Mouse (Mus musculus) embryonic stem cell, embryonic (primary cell): ENCODE results near the gene Arap1.

Experiments used
- CTCF ChIA-PET, 4 experiments: fragments of 300-600 bp in 2 of 4; fragments of 350-600 bp in 2 of 4; sonication (Branson Sonifier 250); formaldehyde crosslinking; loops; one replicate each; lab custom pipeline; 2022; ENCODE audit warnings: inconsistent platforms in 2 of 4; lab: Charles Lee
- POLR2A ChIA-PET, 4 experiments: fragments of 300-600 bp in 2 of 4; fragments of 350-600 bp in 2 of 4; sonication (Branson Sonifier 250); formaldehyde crosslinking; loops; one replicate each; lab custom pipeline; 2022; ENCODE audit warnings: antibody characterized with exemption in 4 of 4, inconsistent platforms in 1 of 4; lab: Charles Lee

The Arap1 gene

DNA sequence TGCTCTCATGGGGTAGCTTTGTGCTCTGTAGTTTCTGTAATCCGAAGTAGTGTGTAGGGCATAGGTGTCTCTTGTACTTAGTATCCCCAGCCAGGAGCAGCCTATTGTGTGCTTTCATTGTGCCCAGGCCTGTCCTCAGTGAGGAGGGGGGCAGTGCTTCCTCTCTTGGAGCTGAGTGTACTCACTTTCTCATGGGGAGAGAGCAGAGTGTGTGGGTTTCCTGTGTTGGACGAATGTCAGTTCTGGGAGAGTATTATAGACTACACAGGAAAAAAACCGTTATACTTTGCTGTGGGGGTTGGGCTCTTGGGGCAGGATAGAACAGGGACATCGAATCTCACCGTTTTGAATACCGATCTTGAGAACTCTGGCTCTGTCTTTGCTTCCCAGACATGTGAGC is 6.5 kb upstream of the Arap1 start:
- ChIA-PET POLR2A (interaction anchor here in 2 of 4 experiments (0.8 to 1.6 kb wide), 2 partner anchors 9 to 16 kb away, joined by 4 read pairs; no protein-coding TSS in a partner anchor), CTCF (interaction anchor here in 2 of 4 experiments (0.5 to 1.1 kb wide), 3 partner anchors 30 to 492 kb away, joined by 3 to 6 read pairs (median 3); no protein-coding TSS in a partner anchor)

DNA sequence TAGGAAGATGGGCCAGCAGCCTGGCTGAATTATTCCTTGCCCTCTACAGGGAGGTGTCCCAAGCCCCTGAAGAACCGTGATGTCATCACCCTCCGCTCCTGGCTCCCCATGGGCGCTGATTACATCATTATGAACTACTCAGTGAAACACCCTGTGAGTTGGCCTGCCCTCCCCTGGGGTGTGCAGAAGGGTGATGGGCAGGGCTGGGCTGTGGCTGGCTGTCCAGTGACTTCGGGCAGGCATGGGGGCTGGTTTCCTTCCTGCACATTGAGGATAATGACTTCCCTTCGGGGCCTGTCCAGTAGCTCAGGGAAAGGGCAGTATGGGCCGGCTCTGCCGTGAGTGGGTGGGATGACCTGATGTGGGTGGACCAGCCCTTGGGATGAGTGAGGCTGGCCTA is 4.7 kb upstream of the Arap1 start:
- CTCF ChIA-PET, result interaction anchor here in 1 of 4 experiments (1.2 kb wide), 1 partner anchor 72 kb away, joined by 3 read pairs; no protein-coding TSS in a partner anchor
- POLR2A ChIA-PET, result no interaction called here

DNA sequence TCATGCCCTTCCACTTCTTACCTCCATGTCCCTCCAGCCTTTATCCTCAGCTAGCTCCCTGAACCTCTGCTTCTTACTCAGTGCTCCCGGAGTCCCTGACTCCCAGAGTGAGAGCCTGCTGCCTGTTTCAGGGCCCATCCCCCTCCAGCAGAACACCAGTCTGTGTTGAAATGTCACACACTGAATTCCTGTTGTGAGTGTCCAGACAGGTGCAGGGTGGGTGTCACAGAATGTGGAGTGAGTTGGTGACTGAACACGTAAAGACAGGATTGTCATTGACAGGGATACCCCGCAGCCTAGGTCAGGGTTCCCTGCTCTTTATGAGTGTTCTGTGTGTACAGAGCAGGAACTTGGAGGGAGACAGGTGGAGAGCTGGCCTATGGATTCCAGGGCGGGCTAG is 3.0 kb upstream of the Arap1 start:
- POLR2A ChIA-PET, result interaction anchor here in 1 of 4 experiments (1.0 kb wide), 1 partner anchor 17 kb away, joined by 3 read pairs; no protein-coding TSS in a partner anchor
- CTCF ChIA-PET, result interaction anchor here (0.6 to 3.1 kb wide), 7 partner anchors 19 to 68 kb away, joined by 3 to 8 read pairs (median 3); partner anchors contain the start of gene Atg16l2 (in 1 of the 4)

DNA sequence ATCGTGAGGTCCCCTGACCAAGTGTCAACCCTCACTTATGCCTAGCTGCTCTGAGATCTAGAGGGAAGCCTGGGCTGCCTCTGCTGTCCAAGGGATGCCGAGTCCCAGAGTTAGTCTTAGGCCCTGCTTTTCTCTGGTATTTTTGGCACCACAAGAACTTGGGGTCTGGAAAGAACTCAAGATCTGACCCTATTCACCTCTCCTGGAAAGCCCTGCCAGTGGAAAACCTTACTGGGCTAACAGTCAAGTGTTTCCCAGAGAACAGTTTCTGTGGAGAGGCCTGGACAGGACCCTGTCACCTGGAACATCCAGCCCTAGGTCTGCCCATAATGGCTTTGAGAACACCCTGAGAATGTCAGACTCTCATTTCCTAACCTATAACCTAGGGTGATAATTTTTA is 876 bp upstream of the Arap1 start:
- ChIA-PET CTCF (no interaction called here), POLR2A (interaction anchor here in 2 of 4 experiments (0.5 to 1.5 kb wide), 3 partner anchors 9 to 24 kb away, joined by 3 to 5 read pairs (median 4); no protein-coding TSS in a partner anchor)

DNA sequence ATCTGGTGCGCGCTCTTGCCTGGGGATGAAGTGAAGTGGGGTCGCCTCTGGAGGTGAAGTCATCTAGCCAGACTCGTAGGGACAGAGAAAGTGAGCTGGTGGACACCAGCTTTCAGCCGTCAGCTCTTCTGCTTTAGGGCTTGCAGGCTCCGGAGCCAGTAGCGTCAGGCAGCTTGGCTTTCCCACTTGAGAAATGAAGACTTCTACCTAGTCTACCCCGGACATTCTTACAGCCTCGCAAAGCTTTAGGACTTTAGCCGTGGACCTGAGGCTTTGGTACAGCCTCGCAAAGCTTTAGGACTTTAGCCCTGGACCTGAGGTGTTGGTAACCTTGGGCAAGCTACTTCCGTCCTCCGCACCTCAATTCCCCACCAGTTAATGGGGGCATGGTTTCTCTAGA is 445 bp downstream of the Arap1 start:
- CTCF ChIA-PET, result interaction anchor here in 3 of 4 experiments (0.6 to 2.1 kb wide), 11 partner anchors 19 to 380 kb away, joined by 3 to 7 read pairs (median 5); no protein-coding TSS in a partner anchor
- POLR2A ChIA-PET, result interaction anchor here (0.6 to 1.5 kb wide), 15 partner anchors 8 to 717 kb away, joined by 3 to 5 read pairs (median 3); partner anchors contain the start of genes Rnf121 (in 1 of the 4), Xndc1 (in 1 of the 4) and Xntrpc (in 1 of the 4)

DNA sequence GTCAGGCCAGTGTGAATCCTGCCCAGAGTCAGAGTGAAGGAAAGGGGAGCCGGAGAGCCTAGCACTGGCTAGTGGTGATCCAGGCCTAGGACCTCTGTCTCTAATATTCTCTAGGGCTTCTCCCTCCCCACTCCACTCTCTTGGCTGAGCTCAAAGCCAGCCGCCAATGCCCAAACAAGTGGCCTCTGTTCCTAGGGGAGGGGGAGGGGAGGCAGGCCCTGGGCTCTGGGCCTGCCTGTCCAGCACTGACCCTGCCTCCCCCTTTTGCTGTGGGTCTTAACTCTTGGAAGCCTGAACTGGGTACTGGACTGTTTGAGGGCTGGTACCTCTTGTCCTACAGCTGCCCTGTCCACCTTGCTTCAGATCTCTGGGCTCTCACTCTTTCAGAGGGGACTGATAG is 2.0 kb downstream of the Arap1 start:
- ChIA-PET POLR2A (interaction anchor here in 2 of 4 experiments (0.5 to 1.6 kb wide), 3 partner anchors 8 to 16 kb away, joined by 3 to 4 read pairs (median 3); no protein-coding TSS in a partner anchor), CTCF (no interaction called here)

DNA sequence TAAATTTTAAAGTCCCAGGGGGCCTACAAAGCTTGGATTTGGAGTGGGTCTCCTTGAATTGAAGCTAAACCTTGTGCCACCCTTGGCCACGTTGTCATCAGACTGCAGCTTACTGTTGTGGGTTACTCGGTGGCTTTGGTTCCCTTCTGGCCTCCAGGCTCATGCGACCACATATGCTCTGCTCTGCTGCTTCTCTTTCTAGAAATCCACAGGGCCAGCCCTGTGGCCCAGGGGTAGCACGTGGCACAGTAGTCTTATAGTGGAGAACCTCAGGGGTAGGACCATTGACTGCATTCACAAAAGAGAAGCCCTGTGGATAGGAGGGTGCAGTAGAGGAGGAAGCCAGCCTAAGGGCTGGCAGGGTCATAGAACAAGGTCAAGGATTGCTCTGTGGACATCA is 4.5 kb downstream of the Arap1 start:
- ChIA-PET CTCF (interaction anchor here in 1 of 4 experiments (1.4 kb wide), 1 partner anchor 16 kb away, joined by 3 read pairs; no protein-coding TSS in a partner anchor), POLR2A (interaction anchor here in 2 of 4 experiments (0.9 to 1.7 kb wide), 3 partner anchors 10 to 30 kb away, joined by 3 to 4 read pairs (median 4); no protein-coding TSS in a partner anchor)

DNA sequence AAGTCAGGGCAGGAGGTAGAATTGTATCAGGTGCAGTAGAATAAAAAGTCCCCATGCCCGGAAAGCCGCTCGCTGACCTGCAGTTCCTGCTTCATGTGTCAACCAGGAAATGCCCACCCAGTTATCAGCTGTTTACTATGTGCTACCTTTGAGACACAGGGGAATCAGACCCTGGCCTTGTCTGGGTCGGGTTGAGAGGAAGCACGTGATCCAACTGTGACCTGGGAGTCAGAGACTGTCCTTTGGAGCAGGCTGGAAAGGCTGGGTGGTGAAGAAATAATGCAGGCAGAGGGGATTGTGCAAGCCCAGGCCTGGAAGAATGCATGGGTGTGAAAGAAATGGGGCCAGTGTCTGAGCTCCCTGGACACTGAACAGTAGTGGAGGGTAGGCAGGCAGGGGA is 6.6 kb downstream of the Arap1 start:
- POLR2A ChIA-PET, result interaction anchor here in 2 of 4 experiments (0.6 to 1.8 kb wide), 7 partner anchors 24 to 423 kb away, joined by 3 to 4 read pairs (median 3); partner anchors contain the start of genes Atg16l2 (in 2 of the 2) and Arhgef17 (in 1 of the 2)
- CTCF ChIA-PET, result interaction anchor here in 1 of 4 experiments (1.3 kb wide), 1 partner anchor 58 kb away, joined by 3 read pairs; no protein-coding TSS in a partner anchor

DNA sequence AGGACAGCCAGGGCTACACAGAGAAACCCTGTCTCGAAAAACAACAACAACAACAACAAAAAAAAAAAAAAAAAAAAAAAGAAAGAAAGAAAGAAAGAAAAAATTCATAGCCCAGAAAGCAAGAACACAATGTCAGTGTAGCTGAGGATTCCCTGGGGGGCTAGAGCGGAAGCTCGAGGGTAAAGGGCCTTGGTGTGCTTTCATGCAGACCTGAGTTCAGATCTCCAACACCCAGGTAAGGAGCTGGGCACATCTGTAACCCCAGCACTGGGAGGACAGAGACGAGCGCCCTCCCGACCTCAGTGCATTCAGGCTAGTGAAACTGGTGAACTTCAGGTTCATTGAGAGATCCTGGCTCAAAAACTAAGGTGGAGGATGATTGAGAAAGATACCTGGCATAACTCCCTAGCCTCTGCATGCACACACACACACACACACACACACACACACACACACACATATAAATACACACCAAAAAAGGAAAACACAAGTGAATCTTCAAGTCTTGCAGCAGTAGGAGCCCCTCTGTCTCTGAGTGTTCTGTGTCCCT is 7.8 kb downstream of the Arap1 start:
- ChIA-PET CTCF (interaction anchor here in 2 of 4 experiments (0.6 to 1.3 kb wide), 3 partner anchors 57 to 493 kb away, joined by 3 to 4 read pairs (median 4); partner anchors contain the start of gene Relt (in 1 of the 2)), POLR2A (interaction anchor here in 3 of 4 experiments (0.6 to 1.4 kb wide), 6 partner anchors 7 to 350 kb away, joined by 3 to 5 read pairs (median 4); no protein-coding TSS in a partner anchor)

DNA sequence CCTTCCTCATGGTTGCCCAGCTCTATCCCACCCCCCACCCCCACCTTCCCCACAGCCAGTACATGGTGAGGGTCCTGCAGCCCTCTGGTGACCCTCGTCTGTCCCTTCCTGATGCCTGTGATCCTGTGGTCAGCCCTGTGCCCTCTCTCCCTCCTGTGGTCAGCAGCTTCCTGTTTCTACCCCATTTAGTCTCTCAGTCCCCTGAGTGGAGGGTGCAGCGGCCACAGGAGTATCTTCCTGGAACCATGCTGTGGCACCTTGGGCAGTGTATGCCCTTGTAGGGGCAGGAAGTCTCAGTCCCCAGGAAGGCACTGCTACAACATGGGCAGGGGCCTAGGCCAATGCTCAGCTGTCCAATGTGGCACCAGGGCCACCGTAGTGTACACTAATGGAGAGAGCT is 9.0 kb downstream of the Arap1 start:
- ChIA-PET POLR2A (interaction anchor here in 3 of 4 experiments (0.5 to 1.4 kb wide), 8 partner anchors 8 to 1122 kb away, joined by 3 to 5 read pairs (median 3); partner anchors contain the start of genes Arap1 (in 1 of the 3) and Inppl1 (in 1 of the 3)), CTCF (interaction anchor here in 2 of 4 experiments (1.0 to 1.3 kb wide), 3 partner anchors 11 to 56 kb away, joined by 3 to 4 read pairs (median 3); no protein-coding TSS in a partner anchor)

DNA sequence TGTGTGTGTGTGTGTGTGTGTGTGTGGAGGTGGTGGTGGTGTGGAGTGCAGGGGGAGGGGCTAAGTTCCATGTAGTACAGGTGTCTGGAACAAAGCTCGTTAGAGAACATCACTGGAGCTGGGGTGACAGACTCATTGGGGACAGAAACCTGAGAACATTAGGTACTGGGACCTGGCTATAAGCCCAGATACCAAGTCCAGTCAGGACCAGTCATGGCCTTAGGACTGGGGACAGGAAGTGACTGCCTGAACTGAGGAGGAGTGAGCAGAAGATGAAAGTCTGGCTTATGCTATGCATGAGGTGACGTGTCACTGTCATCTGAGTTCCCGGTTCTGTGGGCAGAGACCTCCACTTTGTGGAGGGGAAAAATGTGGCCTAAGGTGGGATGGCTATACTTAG is 12.5 kb downstream of the Arap1 start:
- CTCF ChIA-PET, result interaction anchor here in 3 of 4 experiments (0.5 to 2.1 kb wide), 6 partner anchors 12 to 418 kb away, joined by 3 to 7 read pairs (median 4); no protein-coding TSS in a partner anchor
- POLR2A ChIA-PET, result interaction anchor here in 1 of 4 experiments (0.7 to 1.4 kb wide), 3 partner anchors 11 to 47 kb away, joined by 3 read pairs; no protein-coding TSS in a partner anchor

DNA sequence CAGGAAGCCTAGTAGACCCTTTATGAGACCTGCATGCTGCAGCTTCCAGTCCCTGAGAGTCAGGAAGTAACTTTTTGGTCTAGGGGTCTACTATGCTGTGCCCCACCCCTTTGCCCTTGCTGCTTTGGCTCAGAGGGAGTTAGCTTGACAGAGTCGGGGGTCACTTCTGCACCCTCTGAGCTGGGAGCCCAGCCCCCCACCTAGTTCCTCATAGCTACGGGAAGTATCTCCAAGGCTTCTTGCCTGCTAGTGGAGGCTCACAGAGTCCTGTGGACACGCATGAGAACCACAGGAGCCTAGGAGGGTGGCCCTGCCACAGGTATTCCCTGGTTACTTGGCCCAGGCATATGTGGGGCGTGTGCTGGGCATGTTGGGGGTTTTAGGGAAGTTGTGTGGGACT is 13.2 kb downstream of the Arap1 start:
- CTCF ChIA-PET, result interaction anchor here in 3 of 4 experiments (0.5 to 1.6 kb wide), 5 partner anchors 13 to 419 kb away, joined by 3 to 11 read pairs (median 4); no protein-coding TSS in a partner anchor
- POLR2A ChIA-PET, result interaction anchor here in 3 of 4 experiments (0.5 to 0.9 kb wide), 5 partner anchors 13 to 435 kb away, joined by 3 to 4 read pairs (median 3); no protein-coding TSS in a partner anchor

DNA sequence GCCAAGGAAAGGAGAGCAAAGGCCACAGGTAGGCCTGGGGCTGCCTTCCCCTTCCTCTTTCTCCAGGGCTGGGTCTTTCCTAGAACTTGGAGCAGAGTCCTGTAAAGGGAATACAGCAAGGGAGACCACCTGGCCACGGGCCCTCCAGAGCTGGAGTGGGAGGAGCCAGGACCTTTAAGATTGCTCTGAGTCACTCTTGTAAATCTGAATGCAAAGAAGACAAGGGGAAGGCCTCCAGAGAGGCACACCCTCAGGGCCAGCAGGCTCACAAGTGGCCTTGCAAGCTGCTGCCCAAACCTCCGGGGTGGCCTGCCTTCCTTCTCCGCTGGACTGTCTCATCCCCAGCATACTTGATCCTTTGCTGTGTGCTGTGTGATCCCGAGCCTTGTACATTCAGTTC is 13.9 kb downstream of the Arap1 start:
- CTCF ChIA-PET, result interaction anchor here (0.6 to 1.6 kb wide), 5 partner anchors 12 to 51 kb away, joined by 3 to 11 read pairs (median 3); no protein-coding TSS in a partner anchor
- POLR2A ChIA-PET, result interaction anchor here in 2 of 4 experiments (0.7 to 1.5 kb wide), 6 partner anchors 9 to 436 kb away, joined by 3 to 4 read pairs (median 3); no protein-coding TSS in a partner anchor

DNA sequence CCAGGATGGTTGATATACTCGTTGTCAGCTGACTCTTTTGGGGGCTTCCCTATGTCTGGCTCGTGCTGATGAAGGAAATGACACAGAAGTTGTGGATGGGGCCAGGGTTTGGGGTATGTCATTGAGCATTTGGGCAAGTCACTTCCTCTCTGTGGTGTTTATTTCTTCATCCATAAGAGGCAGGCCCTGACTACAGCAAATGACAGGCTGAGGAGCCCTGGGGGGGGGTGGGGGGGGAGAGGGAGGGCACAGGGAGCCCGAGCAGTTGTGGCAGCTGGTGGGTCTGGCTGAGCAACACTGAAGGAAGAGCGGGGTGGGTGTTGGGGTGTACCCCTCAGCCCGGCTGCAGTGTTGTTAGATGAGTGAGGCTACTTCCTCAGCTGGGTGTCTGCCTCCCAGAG is 14.9 kb downstream of the Arap1 start:
- POLR2A ChIA-PET, result interaction anchor here in 2 of 4 experiments (0.6 to 1.5 kb wide), 5 partner anchors 10 to 602 kb away, joined by 3 to 5 read pairs (median 3); no protein-coding TSS in a partner anchor
- CTCF ChIA-PET, result interaction anchor here in 2 of 4 experiments (0.6 to 2.5 kb wide), 6 partner anchors 10 to 59 kb away, joined by 3 to 13 read pairs (median 4); partner anchors contain the start of gene Pde2a (in 1 of the 2)

DNA sequence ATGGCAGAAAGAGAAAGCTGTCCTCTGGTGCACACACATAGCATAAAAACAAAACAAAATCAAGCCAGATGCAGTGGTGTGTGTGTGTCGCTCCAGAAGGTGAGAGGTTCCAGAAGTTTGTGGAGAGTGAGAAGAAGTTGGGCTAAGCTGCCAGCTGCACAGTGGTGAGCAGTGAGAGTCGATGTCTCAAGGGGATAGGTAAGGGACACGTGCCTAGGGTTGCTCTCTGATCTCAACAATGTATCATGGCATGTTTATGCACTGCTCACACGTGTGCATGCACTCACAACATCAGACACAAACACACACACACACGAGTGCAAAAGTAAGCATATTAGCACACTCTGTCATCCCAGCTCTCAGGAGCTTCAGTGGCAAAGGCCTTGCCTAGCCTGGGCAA is 16.0 kb downstream of the Arap1 start:
- CTCF ChIA-PET, result interaction anchor here in 1 of 4 experiments (0.6 to 2.5 kb wide), 4 partner anchors 9 to 53 kb away, joined by 3 to 13 read pairs (median 5); no protein-coding TSS in a partner anchor

DNA sequence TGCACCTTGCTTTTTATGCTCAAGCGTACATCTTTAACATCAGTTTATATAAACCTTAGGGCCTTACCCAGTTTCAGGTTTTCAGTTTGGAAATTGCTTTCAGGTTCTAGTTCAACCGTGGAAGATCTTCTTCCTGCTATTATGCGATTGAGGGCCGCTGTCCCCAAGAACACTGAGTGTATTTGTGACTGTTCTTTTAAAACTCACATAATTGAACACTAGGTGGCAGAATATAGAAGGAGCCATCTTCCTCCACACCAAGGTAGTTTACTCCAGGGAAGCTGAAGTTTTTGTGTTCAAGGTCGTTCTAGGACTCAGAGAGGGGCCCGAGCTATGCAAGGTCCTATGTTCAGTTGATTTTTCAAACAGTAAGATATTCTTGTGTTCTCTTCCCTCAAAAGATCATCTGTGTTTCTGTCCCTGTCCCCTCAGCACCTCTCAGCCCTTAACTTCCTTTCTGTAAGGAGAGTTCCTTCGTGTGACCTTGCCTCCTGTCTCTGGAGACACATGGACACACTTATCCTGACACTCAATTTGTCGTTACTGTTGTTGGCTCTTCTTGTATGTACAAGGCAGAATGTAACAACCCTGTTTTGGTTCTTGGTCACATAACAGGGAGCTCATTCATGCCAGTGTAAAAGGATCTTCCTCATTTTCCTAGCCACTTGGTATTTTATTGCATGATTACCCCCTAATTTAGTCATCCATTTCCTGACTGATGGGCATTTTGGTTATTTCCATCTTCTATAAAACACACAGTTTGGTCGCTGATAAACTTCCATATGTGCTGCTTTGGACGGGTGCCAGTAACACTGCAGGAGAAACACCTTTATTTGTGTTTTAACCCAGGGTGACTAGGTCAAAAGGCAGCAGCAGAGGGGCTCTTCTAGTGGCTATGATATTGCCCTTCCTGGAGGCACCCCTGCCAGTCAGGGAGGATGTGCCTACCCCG is 20.3 kb downstream of the Arap1 start:
- CTCF ChIA-PET, result interaction anchor here (0.5 to 3.1 kb wide), 27 partner anchors 9 to 394 kb away, joined by 3 to 18 read pairs (median 3); partner anchors contain the start of gene Gm45837 (in 1 of the 4)
- POLR2A ChIA-PET, result interaction anchor here in 1 of 4 experiments (0.7 to 1.4 kb wide), 6 partner anchors 9 to 112 kb away, joined by 3 to 4 read pairs (median 3); no protein-coding TSS in a partner anchor

More for the DNA sequence above, 16.0 kb downstream of the Arap1 start:
- POLR2A ChIA-PET, result interaction anchor here in 2 of 4 experiments (0.7 to 1.8 kb wide), 4 partner anchors 11 to 30 kb away, joined by 3 to 4 read pairs (median 3); partner anchors contain the start of gene Arap1 (in 1 of the 2)
